Comparison of ENCODE assay signal across 20 mouse cellular contexts in the genomic region with DNA sequence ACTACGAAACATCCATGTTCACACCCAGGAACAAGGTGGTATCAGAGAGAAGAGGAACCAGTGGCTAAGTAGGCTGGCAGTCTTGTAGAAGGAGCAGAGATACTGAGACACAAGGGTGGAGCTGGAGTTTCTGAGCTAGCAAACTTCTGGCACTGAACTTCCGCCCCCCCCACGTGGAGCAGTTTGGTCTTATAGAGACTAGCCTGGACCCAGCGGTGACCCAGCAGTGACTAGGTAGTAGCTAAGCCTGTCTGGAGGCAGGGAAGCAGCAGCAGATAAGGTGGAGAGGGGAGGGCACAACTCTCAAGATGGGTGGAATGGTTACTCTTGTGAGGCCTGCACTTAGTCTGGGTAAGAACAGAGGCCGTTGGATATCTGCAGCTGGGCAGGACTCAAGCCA. TPM values are rescaled to one million over a fixed set of nuclear protein-coding genes. Genes with fewer than 3 reads are reported as not detected.
DNase-seq lines count a peak whose midpoint lies in the region; ATAC-seq lines count a peak whose summit lies in the region.
"Had no signal": no experiment of that assay in that cellular context is flagged by ENCODE, and none has a peak within 500 bp of the region (broad histone marks: within the 10 kb centered on the region; RNA-seq: fewer than 3 reads in every experiment).

No protein-coding gene starts in this region.

- peak overlapping the region; percentile 8; the same call in 1 of the 2 replicates for H3K9ac ChIP-seq in forebrain, embryonic 14.5 days (ENCODE audit: low read length)
- no peak overlapping the region for H3K9ac ChIP-seq in forebrain, embryonic 11.5 days (ENCODE audit: low read length)
- H3K9ac ChIP-seq in midbrain, embryonic 11.5 days (ENCODE audit: low read length) = no peak overlapping the region
- H3K9ac ChIP-seq in liver, embryonic 16.5 days (ENCODE audit: low read depth, low read length) = no peak overlapping the region
- H3K9ac ChIP-seq: intestine, embryonic 15.5 days; lung, embryonic 15.5 days; neural tube, embryonic 15.5 days had no signal

- no peak for ATAC-seq in forebrain, embryonic 14.5 days
- ATAC-seq in forebrain, embryonic 11.5 days (replicated peaks; ENCODE audit: low FRiP score) = no peak
- ATAC-seq in midbrain, embryonic 11.5 days (ENCODE audit: low FRiP score) = no peak
- ATAC-seq in erythroid progenitor cell, adult 5-6 weeks (replicated peaks; ENCODE audit: low FRiP score, poor library complexity, severe bottlenecking) = 0 out of 2 replicates have a peak, but pooled peaks have one; percentile 20
- ATAC-seq in liver, embryonic 16.5 days (ENCODE audit: low read depth) = 0 out of 2 replicates have a peak, but pooled peaks have one; percentile 26
- no peak for ATAC-seq in cerebellum, adult (ENCODE audit: insufficient number of reproducible peaks, low FRiP score, low TSS enrichment)
- ATAC-seq: intestine, embryonic 15.5 days had no signal

- no peak for DNase-seq in forebrain, embryonic 14.5 days (ENCODE audit: low spot score)
- no peak for DNase-seq in forebrain, embryonic 11.5 days (ENCODE audit: low spot score)
- DNase-seq in midbrain, embryonic 10.5 days (ENCODE audit: low spot score) = no peak
- no peak for DNase-seq in midbrain, embryonic 11.5 days (ENCODE audit: low spot score, missing footprints)
- no peak for DNase-seq in right cerebral cortex, postnatal 4 days
- DNase-seq: adrenal gland, postnatal 14 days; cerebellum, adult 2 months; heart, adult 18-20 months; right cerebral cortex, postnatal 25 days had no signal

- no peak overlapping the region for H3K4me3 ChIP-seq in forebrain, embryonic 14.5 days (ENCODE audit: low read depth, low read length)
- H3K4me3 ChIP-seq in forebrain, embryonic 11.5 days (ENCODE audit: low read depth, low read length) = no peak overlapping the region
- no peak overlapping the region for H3K4me3 ChIP-seq in midbrain, embryonic 10.5 days
- no peak overlapping the region for H3K4me3 ChIP-seq in midbrain, embryonic 11.5 days (ENCODE audit: low read depth, low read length)
- no peak overlapping the region for H3K4me3 ChIP-seq in liver, embryonic 16.5 days (ENCODE audit: low read depth, low read length)
- H3K4me3 ChIP-seq: embryonic facial prominence, embryonic 12.5 days; gastrocnemius, adult 2 months; intestine, embryonic 15.5 days; layer of hippocampus, adult 2 months; lung, embryonic 15.5 days; neural tube, embryonic 15.5 days had no signal

- WGBS in forebrain, embryonic 14.5 days = 80% methylated on average over 5 of the region's 5 CpGs
- WGBS in forebrain, embryonic 11.5 days = 78% methylated on average over 5 of the region's 5 CpGs
- 81% methylated on average over 5 of the region's 5 CpGs for WGBS in midbrain, embryonic 10.5 days
- 82% methylated on average over 5 of the region's 5 CpGs for WGBS in midbrain, embryonic 11.5 days
- 51% methylated on average over 5 of the region's 5 CpGs for WGBS in liver, embryonic 16.5 days (ENCODE audit: insufficient replicate concordance)

- peaks cover 67% of the 10 kb centered on the region for H3K4me1 ChIP-seq in forebrain, embryonic 14.5 days (ENCODE audit: control insufficient read depth, insufficient read depth, low read length)
- peaks cover 21% of the 10 kb centered on the region for H3K4me1 ChIP-seq in forebrain, embryonic 11.5 days (replicated peaks; ENCODE audit: control insufficient read depth, insufficient read depth, low read length)
- peaks cover 53% of the 10 kb centered on the region for H3K4me1 ChIP-seq in midbrain, embryonic 10.5 days
- H3K4me1 ChIP-seq in midbrain, embryonic 11.5 days (ENCODE audit: control insufficient read depth, insufficient read depth, low read length) = peaks cover 19% of the 10 kb centered on the region
- peaks cover 15% of the 10 kb centered on the region for H3K4me1 ChIP-seq in liver, embryonic 16.5 days (ENCODE audit: control insufficient read depth, low read depth, low read length)

- no peaks in the 10 kb centered on the region for H3K9me3 ChIP-seq in forebrain, embryonic 14.5 days (replicated peaks; ENCODE audit: control insufficient read depth, low read length)
- H3K9me3 ChIP-seq in forebrain, embryonic 11.5 days (ENCODE audit: control insufficient read depth, low read length) = no peaks in the 10 kb centered on the region
- H3K9me3 ChIP-seq in midbrain, embryonic 10.5 days (replicated peaks) = no peaks in the 10 kb centered on the region
- H3K9me3 ChIP-seq in midbrain, embryonic 11.5 days (ENCODE audit: control insufficient read depth, low read length) = no peaks in the 10 kb centered on the region
- no peaks in the 10 kb centered on the region for H3K9me3 ChIP-seq in liver, embryonic 16.5 days (replicated peaks; ENCODE audit: control insufficient read depth, low read length)
- H3K9me3 ChIP-seq: embryonic facial prominence, embryonic 12.5 days; intestine, embryonic 15.5 days; lung, embryonic 15.5 days; neural tube, embryonic 15.5 days had no signal

- H3K4me2 ChIP-seq in forebrain, embryonic 14.5 days (ENCODE audit: low read length) = no peak overlapping the region
- H3K4me2 ChIP-seq in forebrain, embryonic 11.5 days (ENCODE audit: low read depth, low read length, severe bottlenecking) = no peak overlapping the region
- H3K4me2 ChIP-seq in midbrain, embryonic 11.5 days = no peak overlapping the region
- no peak overlapping the region for H3K4me2 ChIP-seq in liver, embryonic 16.5 days (ENCODE audit: low read depth, low read length)
- H3K4me2 ChIP-seq: embryonic facial prominence, embryonic 12.5 days; intestine, embryonic 15.5 days; lung, embryonic 15.5 days; neural tube, embryonic 15.5 days had no signal

- H3K27me3 ChIP-seq in forebrain, embryonic 14.5 days (replicated peaks; ENCODE audit: control insufficient read depth, insufficient read depth, low read length) = no peaks in the 10 kb centered on the region
- H3K27me3 ChIP-seq in forebrain, embryonic 11.5 days (ENCODE audit: control insufficient read depth, insufficient read depth, low read length) = no peaks in the 10 kb centered on the region
- H3K27me3 ChIP-seq in midbrain, embryonic 10.5 days (ENCODE audit: low read depth, poor library complexity, severe bottlenecking) = no peaks in the 10 kb centered on the region
- H3K27me3 ChIP-seq in midbrain, embryonic 11.5 days (ENCODE audit: control insufficient read depth, insufficient read depth, low read length) = no peaks in the 10 kb centered on the region
- H3K27me3 ChIP-seq in liver, embryonic 16.5 days (ENCODE audit: control insufficient read depth, insufficient read depth, low read depth, low read length) = no peaks in the 10 kb centered on the region
- H3K27me3 ChIP-seq: embryonic facial prominence, embryonic 12.5 days; intestine, embryonic 15.5 days; lung, embryonic 15.5 days; neural tube, embryonic 15.5 days had no signal

- H3K27ac ChIP-seq in forebrain, embryonic 14.5 days (ENCODE audit: low read depth, low read length) = no peak overlapping the region
- H3K27ac ChIP-seq in forebrain, embryonic 11.5 days (ENCODE audit: low read depth, low read length) = no peak overlapping the region
- peak overlapping the region; percentile 64 for H3K27ac ChIP-seq in midbrain, embryonic 10.5 days (replicated peaks)
- H3K27ac ChIP-seq in midbrain, embryonic 11.5 days (ENCODE audit: low read depth, low read length) = no peak overlapping the region
- no peak overlapping the region for H3K27ac ChIP-seq in liver, embryonic 16.5 days (ENCODE audit: low read length)
- H3K27ac ChIP-seq: embryonic facial prominence, embryonic 12.5 days; gastrocnemius, adult 2 months; intestine, embryonic 15.5 days; kidney, postnatal 0 days; lung, embryonic 15.5 days; neural tube, embryonic 15.5 days; stomach, postnatal 0 days had no signal

- peaks cover 5% of the 10 kb centered on the region; the same call in 1 of the 2 replicates for H3K36me3 ChIP-seq in forebrain, embryonic 14.5 days (ENCODE audit: control insufficient read depth, insufficient read depth, low read length)
- H3K36me3 ChIP-seq in forebrain, embryonic 11.5 days (ENCODE audit: control insufficient read depth, insufficient read depth, low read length) = no peaks in the 10 kb centered on the region
- H3K36me3 ChIP-seq in midbrain, embryonic 10.5 days = peaks cover 14% of the 10 kb centered on the region
- no peaks in the 10 kb centered on the region for H3K36me3 ChIP-seq in midbrain, embryonic 11.5 days (ENCODE audit: control insufficient read depth, insufficient read depth, low read length)
- no peaks in the 10 kb centered on the region; the same call in none of the 2 replicates for H3K36me3 ChIP-seq in liver, embryonic 16.5 days (ENCODE audit: control insufficient read depth, insufficient read depth)

RNA-seq across cellular contexts. Expression of gene Ccdc167, which starts 8.1 kb away (rescaled TPM):
- 12.8 and 14.0 TPM in 2 replicates for polyA plus RNA-seq in forebrain, embryonic 14.5 days (2014; fragmentation: Nextera tagmentation; extraction: Ambion mirVana)
- 13.7 and 17.0 TPM in 2 replicates for polyA plus RNA-seq in forebrain, embryonic 11.5 days (2014; fragmentation: Nextera tagmentation; extraction: Ambion mirVana)
- polyA plus RNA-seq in midbrain, embryonic 10.5 days (2016; fragmentation: Nextera tagmentation; extraction: Ambion mirVana) = 15.1 and 16.2 TPM in 2 replicates
- polyA plus RNA-seq in midbrain, embryonic 11.5 days (2014; fragmentation: Nextera tagmentation; extraction: Ambion mirVana) = 13.5 and 17.0 TPM in 2 replicates
- 7.9 and 11.7 TPM in 2 replicates for total RNA-seq in erythroid progenitor cell, adult 5-6 weeks (2015; ENCODE audit: low replicate concordance)
- 7.9 and 9.8 TPM in 2 replicates for total RNA-seq in erythroid progenitor cell, adult 5-6 weeks (2017; ENCODE audit: low replicate concordance)
- polyA plus RNA-seq in liver, embryonic 16.5 days (2015; fragmentation: Nextera tagmentation; extraction: Ambion mirVana) = 6.8 and 7.3 TPM in 2 replicates

RNA-seq across cellular contexts. Expression of gene Cmtr1, which starts 48.4 kb away (rescaled TPM):
- polyA plus RNA-seq in forebrain, embryonic 14.5 days (2014; fragmentation: Nextera tagmentation; extraction: Ambion mirVana) = 116 and 138 TPM in 2 replicates
- 144 and 150 TPM in 2 replicates for polyA plus RNA-seq in forebrain, embryonic 11.5 days (2014; fragmentation: Nextera tagmentation; extraction: Ambion mirVana)
- 126 and 137 TPM in 2 replicates for polyA plus RNA-seq in midbrain, embryonic 10.5 days (2016; fragmentation: Nextera tagmentation; extraction: Ambion mirVana)
- 144 and 150 TPM in 2 replicates for polyA plus RNA-seq in midbrain, embryonic 11.5 days (2014; fragmentation: Nextera tagmentation; extraction: Ambion mirVana)
- total RNA-seq in erythroid progenitor cell, adult 5-6 weeks (2015; ENCODE audit: low replicate concordance) = 72.1 and 86.9 TPM in 2 replicates
- 448 and 477 TPM in 2 replicates for total RNA-seq in erythroid progenitor cell, adult 5-6 weeks (2017; ENCODE audit: low replicate concordance)
- 58.4 and 62.0 TPM in 2 replicates for polyA plus RNA-seq in liver, embryonic 16.5 days (2015; fragmentation: Nextera tagmentation; extraction: Ambion mirVana)

Comparison
In these comparisons a context has a peak if more than half of its experiments do, and no peak if none do; other contexts are left out.
1. ATAC-seq: peak in erythroid progenitor cell, adult 5-6 weeks (single experiment) and liver, embryonic 16.5 days (single experiment); none in forebrain, embryonic 14.5 days (single experiment), forebrain, embryonic 11.5 days (single experiment), midbrain, embryonic 11.5 days (single experiment) and cerebellum, adult (single experiment).